Mouse (Mus musculus): Measurements from ENCODE around the gene Ubr3.

GRCm38 (mm10) chr2:69939649-69940048 lies 42.6 kb downstream of the Ubr3 start:
- TF ChIP-seq CTCF (IDR thresholded peaks at IDR 0.05; ENCODE audit: control insufficient read depth, insufficient read depth, insufficient read length), result no peak
- TF ChIP-seq MYOD1 (IDR thresholded peaks at IDR 0.05; ENCODE audit: control insufficient read depth, insufficient read length, low read depth), result no peak
- no peak for TF ChIP-seq MYOG (IDR thresholded peaks at IDR 0.05; ENCODE audit: control insufficient read depth, extremely low read depth, insufficient read length)
- no peak for TF ChIP-seq MAX (IDR thresholded peaks at IDR 0.05)
- TF ChIP-seq USF1 (IDR thresholded peaks at IDR 0.05; ENCODE audit: low read depth), result no peak
- no peak for TF ChIP-seq FOSL1 (IDR thresholded peaks at IDR 0.05; ENCODE audit: insufficient read depth, low read length, poor library complexity, severe bottlenecking)
- TF ChIP-seq CEBPB (IDR thresholded peaks at IDR 0.05; ENCODE audit: low read depth), result no peak

All from C2C12 (cell line).